Mouse (Mus musculus) frontal cortex, postnatal 14 days (tissue): ENCODE measurements around the gene Hoxa4.

Source experiments
- DNase-seq, 2 experiments: peaks; one replicate each; pipeline ENCODE4 v3.0.0; 2022; ENCODE audit warnings: low spot score in 2 of 2

Hoxa4 gene

DNA sequence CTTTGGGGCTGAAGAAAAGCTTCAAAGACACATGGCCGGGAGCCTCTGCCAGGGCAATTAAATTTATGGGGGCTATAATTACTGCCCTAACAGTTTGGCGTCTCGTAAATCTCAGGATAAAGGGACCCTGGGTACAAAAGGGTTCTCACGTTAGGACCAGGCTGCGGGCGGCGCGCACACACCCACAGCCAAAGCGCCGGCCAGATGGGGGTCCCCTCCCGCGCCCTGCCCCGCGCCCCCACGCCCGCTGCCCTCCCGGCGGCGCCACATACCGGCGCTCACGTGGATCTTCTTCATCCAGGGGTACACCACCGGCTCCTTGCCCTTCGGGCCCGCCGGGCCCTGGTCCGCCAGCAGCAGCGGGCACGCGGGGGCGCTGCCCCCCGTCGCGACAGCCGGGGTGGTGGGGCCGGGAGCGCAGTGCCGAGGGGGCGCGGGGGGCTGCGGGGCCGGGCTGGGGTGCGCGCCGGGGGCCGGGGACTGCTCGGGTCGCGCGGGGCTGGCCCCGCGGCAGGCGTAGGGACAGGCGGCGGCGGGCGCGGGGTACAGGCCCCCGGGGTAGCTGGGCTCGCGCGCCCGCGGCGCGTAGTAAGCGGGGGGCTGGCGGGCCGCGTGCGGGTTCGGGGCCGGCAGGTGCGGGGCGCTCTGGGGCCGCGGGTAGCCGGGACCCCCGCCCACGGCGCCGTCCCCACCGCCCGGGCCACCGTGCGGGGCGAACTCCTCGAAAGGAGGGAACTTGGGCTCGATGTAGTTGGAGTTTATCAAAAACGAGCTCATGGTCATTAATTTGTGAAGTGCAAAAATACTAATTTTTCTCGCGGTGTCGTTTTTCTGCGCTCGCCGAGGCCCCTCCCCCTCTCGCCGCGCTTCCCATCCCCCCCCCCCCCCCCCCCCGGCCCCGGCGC, at the start of gene Hoxa4:
Gene Hoxa4 (minus strand): TSS at position 848 of the 905 bp plus-strand sequence.
- DNase-seq: no peak

DNA sequence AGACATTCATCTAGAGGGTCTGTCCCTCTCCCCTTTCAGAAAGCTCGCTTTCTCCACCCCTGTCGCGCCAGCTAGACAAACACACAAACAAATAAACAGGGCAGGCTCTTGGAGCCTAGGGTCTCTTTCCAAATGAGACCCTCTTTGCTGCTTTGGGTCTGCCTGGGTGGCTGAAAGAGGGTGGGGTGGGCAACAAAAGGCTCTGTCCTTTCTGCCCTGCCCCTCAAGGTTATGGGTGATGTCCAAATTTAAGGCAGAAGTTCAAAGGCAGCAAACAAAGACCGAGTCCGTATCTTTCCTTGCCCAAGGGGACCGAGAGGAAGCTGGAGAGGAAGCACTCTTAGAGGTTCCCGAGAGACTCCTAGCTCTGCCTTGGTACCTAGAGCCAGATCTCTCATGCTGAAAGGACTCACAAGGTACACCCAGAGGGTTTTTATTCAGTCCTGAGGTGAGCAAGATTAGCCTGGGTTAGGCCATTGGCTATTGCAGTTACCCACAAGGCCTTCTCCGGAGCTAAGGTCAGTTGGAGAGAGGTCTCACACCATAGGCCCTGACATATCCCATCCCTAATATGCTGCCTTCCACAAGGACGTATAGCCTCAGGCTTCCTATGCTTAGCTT, 49.6 kb upstream of the Hoxa4 start:
- no peak for DNase-seq

DNA sequence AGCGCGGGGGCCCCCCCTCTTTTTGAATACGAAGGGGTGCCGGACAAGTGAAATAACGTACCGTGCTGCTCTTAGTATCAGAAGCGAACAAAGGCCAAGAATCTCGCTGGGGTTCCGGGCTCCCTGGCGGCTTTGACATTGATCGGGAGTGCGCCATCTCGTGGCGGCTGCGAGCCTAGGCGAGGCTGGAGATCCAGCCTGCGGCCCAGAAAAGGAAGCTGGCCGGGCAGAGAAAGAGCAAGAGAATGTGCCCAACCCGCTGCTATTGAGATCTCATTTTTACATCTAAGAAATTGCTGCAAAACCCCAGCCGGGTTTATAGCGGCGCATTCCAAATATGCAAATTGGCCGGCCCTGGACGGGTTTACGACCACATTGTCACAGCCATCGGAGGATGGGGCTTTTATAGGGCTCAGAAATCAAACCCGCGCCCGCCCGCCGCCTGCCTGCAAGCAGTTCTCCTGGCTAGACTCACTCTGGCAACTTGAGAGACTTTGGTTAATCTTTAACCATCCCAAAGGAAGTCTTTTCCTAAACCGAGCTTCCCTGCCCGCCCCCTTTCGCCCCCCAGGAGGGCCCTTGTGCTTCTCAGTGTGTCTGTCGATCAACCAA, 48.9 kb upstream of the Hoxa4 start, which contains the start of gene Hoxa10:
Gene Hoxa10 (minus strand): TSS at position 466 of the 612 bp plus-strand sequence.
- no peak for DNase-seq

- no peak for DNase-seq
Measured at GRCm38 (mm10) chr6:52239625-52240388, 48.3 kb upstream of the Hoxa4 start.

GRCm38 (mm10) chr6:52238976-52239375, 47.4 kb upstream of the Hoxa4 start:
- no peak for DNase-seq

GRCm38 (mm10) chr6:52238155-52238545, 46.6 kb upstream of the Hoxa4 start:
- DNase-seq: no peak

DNA sequence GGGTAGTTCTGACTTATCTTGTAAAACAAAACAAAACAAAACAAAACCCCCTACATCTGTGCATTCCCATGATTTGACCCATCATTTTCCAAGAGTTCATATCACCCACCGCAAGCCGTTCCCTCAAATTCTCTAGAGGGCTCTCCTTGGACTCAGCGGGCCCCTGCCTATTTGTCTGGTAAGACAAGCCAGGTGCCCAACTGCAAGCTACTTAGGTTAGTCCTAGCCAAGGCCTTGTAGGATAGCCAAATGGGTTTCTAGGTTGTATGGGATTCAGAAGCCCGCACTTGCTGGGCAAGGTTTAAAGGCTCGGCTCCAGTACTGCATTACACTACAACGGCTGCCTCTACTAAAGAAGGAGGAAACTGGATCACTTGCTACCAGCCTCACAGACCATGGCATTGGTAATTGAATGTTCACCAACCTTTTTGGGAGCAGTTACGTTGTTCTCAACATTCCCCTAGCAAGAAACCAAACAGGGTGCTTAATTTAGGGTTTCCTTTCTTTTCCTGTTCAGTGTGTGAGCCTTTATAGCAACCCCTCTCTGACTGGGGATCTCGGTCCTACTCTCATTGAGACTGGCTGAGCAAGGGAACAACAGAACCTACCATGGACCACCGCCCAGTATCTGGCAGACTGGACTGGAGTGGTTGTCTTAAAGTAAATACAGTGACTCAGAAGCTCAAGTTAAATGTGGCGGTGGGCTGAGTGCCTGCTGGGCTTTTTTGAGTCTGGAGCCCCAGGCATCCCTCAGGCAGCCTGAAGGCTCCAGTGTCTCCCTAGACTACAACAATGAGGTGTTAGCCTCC, 46.0 kb upstream of the Hoxa4 start:
- no peak for DNase-seq

DNA sequence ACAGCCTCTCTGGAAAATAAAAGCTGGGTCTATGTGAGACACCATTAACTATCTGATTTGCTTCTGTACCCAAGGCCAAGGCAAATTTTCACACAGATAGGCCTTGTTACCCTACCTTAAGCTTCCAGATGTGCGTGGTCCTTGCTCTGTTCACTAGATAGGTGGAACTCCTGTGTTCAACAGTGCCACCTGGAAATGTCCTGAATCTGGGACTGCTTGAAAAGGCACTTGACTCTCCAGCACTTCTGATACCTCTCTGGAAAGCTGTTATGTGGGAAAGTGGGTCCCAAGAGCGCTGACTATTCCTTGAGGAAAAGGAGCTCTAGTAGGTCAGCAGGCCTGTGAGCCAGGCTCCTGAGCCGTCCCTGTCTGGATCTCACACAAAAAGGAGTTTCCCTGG, 45.3 kb upstream of the Hoxa4 start:
- no peak for DNase-seq

DNA sequence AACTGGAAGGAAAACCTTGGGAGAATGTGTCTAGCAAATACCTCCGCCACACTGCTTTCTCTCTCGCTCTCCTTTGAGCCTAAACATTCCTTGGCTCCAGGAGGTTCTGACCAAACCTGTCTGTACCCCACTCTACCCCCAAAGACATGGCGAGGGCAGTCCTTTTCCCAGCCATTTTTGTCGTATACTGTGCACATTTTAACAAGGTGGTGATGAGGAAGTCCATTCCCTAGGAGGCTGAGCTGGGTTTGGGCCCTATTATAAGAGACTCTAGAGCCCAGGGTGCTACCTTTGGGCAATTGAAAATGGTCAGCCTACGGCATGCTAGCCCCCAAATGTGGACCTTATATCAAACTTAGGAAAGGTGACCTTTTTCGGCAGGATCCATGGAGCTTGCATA, 44.3 kb upstream of the Hoxa4 start:
- DNase-seq: no peak

- no peak for DNase-seq
Measured at GRCm38 (mm10) chr6:52235267-52235666, 43.7 kb upstream of the Hoxa4 start.

DNA sequence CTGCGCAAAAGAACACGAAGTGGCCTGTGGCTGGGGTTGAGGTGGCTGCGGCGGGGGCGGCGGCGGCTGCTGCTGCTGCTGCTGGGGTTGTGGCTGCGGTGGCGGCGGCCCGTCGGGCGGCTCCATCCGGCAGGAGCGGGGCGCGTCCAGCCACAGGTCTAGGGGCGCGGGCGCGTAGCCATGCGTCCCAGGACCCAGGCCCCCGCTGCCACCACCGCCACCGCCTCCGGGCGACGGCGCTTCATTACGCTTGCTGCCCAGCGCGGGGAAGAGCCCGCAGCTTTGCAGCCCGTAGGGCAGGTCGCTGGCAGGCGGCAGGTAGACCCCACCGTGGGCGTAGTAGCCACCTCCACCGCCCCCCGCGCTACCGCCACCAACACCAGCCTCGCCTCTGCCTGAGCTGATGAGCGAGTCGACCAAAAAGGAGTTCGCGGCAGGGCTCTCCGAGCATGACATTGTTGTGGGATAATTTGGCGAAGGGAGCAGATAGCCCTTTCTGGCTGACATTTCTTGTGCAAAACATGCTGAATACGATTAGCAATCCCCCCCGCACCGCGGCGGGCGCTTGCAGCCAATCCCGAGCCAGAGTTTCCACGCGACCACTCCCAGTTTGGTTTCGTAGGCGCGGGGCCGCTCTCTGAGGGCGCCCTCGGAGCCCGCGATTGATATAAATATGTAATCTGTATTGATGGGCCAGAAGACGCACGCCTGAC, 43.0 kb upstream of the Hoxa4 start:
- no peak for DNase-seq

DNA sequence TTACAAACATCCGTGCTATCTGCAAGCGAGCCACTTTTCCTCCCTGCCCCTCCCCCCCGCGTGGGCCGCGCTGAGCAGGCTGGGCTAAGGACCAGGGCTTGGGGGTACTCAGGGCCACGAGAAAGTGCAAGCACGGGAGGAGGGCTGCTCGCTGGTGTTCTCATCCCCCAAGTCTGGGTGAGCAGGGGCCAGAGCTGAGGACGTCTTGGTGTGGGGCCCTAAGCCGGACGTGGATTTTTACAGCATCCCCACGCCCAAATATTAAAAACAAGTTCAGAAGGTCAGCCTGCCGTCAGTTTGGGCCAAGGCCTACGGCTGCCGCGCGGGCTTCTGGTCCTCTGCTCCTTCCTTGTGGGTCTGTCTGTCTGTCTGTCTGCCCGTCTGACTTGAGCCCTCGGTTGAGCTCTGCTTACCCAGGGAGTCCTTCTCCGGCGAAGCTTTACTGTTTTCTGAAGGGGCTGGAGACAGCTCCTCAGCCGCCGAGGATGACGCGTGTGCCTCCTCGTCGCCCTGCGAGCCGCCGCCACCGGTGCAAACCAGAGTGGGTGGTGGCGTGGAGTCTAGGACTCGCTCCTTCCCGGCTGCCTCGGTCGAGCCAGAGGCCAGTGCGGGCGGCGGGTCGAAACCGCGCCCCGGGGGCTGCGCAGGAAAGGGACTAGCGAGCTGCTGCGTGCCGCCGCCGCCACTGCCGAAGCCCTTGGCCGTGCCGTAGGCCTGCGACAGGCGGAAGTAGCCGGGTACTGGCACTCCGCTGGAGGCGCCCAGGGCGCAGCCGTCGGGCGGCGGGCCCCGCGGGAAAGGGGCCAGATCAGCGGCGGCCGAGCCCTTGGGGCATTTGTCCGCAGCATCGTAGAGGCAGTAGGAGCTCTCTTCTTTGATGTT, 42.2 kb upstream of the Hoxa4 start:
- DNase-seq: no peak

- no peak for DNase-seq
Measured at GRCm38 (mm10) chr6:52232984-52233545, 41.5 kb upstream of the Hoxa4 start.

- no peak for DNase-seq
Measured at GRCm38 (mm10) chr6:52232568-52232965, 41.0 kb upstream of the Hoxa4 start.

DNA sequence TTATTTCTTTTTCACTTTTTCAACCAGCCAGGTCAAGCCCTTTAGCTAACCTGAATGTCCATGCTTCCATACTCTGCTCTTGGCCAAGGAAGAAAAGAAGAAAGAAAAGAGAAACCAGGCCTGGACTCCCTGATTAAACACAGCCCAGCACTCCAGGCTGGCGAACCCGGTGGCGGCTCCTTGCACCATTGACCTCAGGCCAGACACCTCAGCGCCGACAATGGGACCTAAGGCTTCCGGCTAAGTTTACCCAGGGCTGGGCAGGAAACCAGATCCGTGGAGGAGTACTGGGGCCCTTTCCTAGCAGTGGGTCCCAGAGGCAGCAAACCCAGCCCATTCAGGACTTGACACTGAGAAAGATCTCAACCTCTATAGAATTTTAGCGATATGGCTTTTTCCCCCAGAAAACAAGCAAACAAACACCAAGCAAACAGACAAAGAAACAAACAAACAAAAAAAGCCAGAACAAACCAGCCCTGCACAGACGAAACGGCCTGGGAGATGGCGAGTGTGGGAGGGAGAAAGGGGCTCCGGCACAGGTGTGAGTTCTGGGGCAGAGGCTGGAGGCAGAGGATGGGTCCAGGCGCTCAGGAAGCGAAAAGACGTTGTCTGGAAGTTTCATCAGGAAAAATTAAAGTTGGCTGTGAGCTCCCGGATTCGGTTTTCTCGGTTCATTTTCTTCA, 40.5 kb upstream of the Hoxa4 start:
- no peak for DNase-seq

DNA sequence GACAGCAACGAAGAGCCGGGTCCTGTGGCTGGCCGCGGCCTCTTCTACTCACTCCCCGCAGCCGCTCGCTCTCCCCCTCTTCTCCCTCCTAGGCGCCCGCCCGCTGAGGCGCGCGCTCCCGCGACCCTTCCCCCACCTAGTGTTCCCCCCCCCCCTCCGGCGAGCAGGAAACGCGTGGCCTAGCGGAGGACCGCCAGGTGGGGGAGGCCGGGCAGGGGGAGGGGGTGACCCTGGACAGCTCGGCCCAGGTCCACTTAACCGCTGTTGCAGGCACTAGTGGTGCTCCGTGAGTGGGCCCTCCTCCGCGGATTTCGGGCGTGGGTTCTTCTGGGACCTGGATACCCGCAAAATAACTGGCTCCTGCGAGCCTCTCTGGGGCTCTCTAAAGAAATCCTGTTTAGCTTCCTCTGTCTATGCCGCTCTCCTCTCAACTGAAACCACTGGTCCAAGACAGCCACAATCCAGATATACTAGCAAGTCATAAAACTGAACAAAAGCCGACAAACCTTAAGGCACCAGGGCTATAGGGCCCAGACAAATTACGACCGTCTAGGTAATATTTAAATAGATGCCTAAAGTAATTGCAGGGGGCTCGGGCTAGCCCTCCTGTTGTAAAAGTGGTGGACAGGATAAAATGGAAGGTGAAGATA, 39.1 kb upstream of the Hoxa4 start, which contains the start of gene Hoxa9:
Gene Hoxa9 (minus strand): TSS at position 574 of the 650 bp plus-strand sequence.
- no peak for DNase-seq

- no peak for DNase-seq
Measured at GRCm38 (mm10) chr6:52229558-52230416, 38.2 kb upstream of the Hoxa4 start.
